Mouse (Mus musculus) spleen, adult 2 months (tissue): ENCODE results near the gene Pdxdc1.
"Not testable (repeated sequence)": the region's sequence is repeated elsewhere in the genome, so short reads cannot be mapped to it uniquely, and the experiment has no call there.

Experiments
- CTCF ChIP-seq: fragments of 200-500 bp; IDR thresholded peaks from 2 replicates; pipeline ENCODE4 v1.5.1; 2011; ENCODE audit warnings: mild to moderate bottlenecking, inconsistent platforms; ENCODE audit not compliant: insufficient read depth, insufficient read length, insufficient replicate concordance; ENCODE audit errors: extremely low read depth
- POLR2A ChIP-seq: fragments of 200-500 bp; IDR thresholded peaks from 2 replicates; pipeline ENCODE4 v1.6.1; 2011; ENCODE audit warnings: low read depth, low read length, inconsistent platforms

- not testable (repeated sequence) for TF ChIP-seq CTCF, POLR2A
Measured at GRCm38 (mm10) chr16:13922966-13923365, 20.0 kb upstream of the Pdxdc1 start.
